Mouse (Mus musculus): ENCODE measurements around the gene Celsr1.

DNA sequence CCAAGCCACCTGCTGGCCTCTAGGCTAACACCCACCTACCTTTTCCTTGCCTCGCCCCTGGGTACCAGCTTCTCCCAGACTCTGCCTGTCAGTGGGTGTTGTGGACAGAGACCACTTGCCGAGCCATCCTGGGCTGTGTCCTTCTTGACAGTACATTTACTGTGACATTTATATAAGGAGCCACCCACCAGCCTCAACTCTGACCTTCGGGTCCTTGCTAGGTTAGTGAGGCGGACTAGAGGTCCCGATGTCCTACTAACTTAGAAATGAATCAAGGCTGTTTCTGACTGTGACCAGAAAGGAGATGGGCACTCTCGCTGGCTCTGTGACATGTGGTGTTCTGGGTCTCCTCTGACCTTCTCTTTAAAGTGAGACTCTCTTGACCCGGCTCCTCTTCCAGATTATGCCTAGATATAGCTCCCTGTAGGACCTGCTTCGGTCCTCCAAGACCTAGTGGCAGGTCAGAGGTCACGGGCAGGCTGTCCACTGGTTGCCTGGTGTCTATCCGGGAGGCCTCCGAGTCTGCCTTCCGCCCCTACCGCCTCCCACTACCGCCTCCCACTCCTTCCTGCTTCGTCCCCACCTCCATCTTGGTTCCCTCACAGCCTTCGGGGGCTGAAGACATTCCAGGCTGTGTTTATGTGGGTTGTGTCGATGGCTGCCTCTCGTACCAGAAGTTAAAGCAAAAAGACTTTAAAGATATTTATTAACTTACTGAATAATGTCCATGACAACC, 45.1 kb upstream of the Celsr1 start:
- no peak for TF ChIP-seq MAX (IDR thresholded peaks at IDR 0.05)
- TF ChIP-seq CEBPB (IDR thresholded peaks at IDR 0.05; ENCODE audit: low read depth), result no peak
- TF ChIP-seq CTCF (IDR thresholded peaks at IDR 0.05; ENCODE audit: control insufficient read depth, insufficient read depth, insufficient read length), result no peak
- no peak for TF ChIP-seq USF1 (IDR thresholded peaks at IDR 0.05; ENCODE audit: low read depth)

Data from C2C12 (cell line).